Mouse (Mus musculus): ENCODE results near the gene Banf1.
A peak's percentile ranks its signal among the peaks of the same experiment; 100 is the strongest.
"Not testable (repeated sequence)": the region's sequence is repeated elsewhere in the genome, so short reads cannot be mapped to it uniquely, and the experiment has no call there.

The Banf1 gene

GRCm38 (mm10) chr19:5367053-5367359 is at the start of gene Banf1:
Banf1 (minus strand) TSS chr19:5367168.
- DNase-seq (ENCODE audit: inconsistent age in 2 of 2, low spot score in 1 of 2), result no peak

- DNase-seq (ENCODE audit: inconsistent age in 2 of 2, low spot score in 1 of 2), result peak; percentile 82
Observed at GRCm38 (mm10) chr19:5414534-5414957, 47.6 kb upstream of the Banf1 start.

GRCm38 (mm10) chr19:5413840-5414239 is 46.9 kb upstream of the Banf1 start:
- no peak for DNase-seq (ENCODE audit: inconsistent age in 2 of 2, low spot score in 1 of 2)

- DNase-seq (ENCODE audit: inconsistent age in 2 of 2, low spot score in 1 of 2), result no peak
Observed at GRCm38 (mm10) chr19:5411961-5412360, 45.0 kb upstream of the Banf1 start.

- no peak for DNase-seq (ENCODE audit: inconsistent age in 2 of 2, low spot score in 1 of 2)
Observed at GRCm38 (mm10) chr19:5410641-5411040, 43.7 kb upstream of the Banf1 start.

GRCm38 (mm10) chr19:5409068-5409467 is 42.1 kb upstream of the Banf1 start:
- no peak for DNase-seq (ENCODE audit: inconsistent age in 2 of 2, low spot score in 1 of 2)

- peak; percentile 35 to 83 for DNase-seq (ENCODE audit: inconsistent age in 2 of 2, low spot score in 1 of 2)
Observed at GRCm38 (mm10) chr19:5408057-5409001, 41.4 kb upstream of the Banf1 start.

GRCm38 (mm10) chr19:5407133-5407532 is 40.2 kb upstream of the Banf1 start:
- DNase-seq (ENCODE audit: inconsistent age in 2 of 2, low spot score in 1 of 2), result peak; percentile 70 to 88

GRCm38 (mm10) chr19:5406531-5407126 is 39.7 kb upstream of the Banf1 start:
- DNase-seq (ENCODE audit: inconsistent age in 2 of 2, low spot score in 1 of 2), result peak; percentile 70 to 86

GRCm38 (mm10) chr19:5405924-5406323 is 39.0 kb upstream of the Banf1 start:
- no peak for DNase-seq (ENCODE audit: inconsistent age in 2 of 2, low spot score in 1 of 2)

GRCm38 (mm10) chr19:5402293-5402692 is 35.3 kb upstream of the Banf1 start, which contains the start of gene Tsga10ip:
Tsga10ip (minus strand) TSS chr19:5402526.
- DNase-seq (ENCODE audit: inconsistent age in 2 of 2, low spot score in 1 of 2), result no peak

- DNase-seq (ENCODE audit: inconsistent age in 2 of 2, low spot score in 1 of 2), result not testable (repeated sequence)
Observed at GRCm38 (mm10) chr19:5401073-5401472, 34.1 kb upstream of the Banf1 start.

- no peak for DNase-seq (ENCODE audit: inconsistent age in 2 of 2, low spot score in 1 of 2)
Observed at GRCm38 (mm10) chr19:5395371-5395770, 28.4 kb upstream of the Banf1 start.

- DNase-seq (ENCODE audit: inconsistent age in 2 of 2, low spot score in 1 of 2), result no peak
Observed at GRCm38 (mm10) chr19:5394168-5394567, 27.2 kb upstream of the Banf1 start.

GRCm38 (mm10) chr19:5392892-5393291 is 25.9 kb upstream of the Banf1 start:
- peak; percentile 87 to 94 for DNase-seq (ENCODE audit: inconsistent age in 2 of 2, low spot score in 1 of 2)

- DNase-seq (ENCODE audit: inconsistent age in 2 of 2, low spot score in 1 of 2), result no peak
Observed at GRCm38 (mm10) chr19:5390416-5390815, 23.4 kb upstream of the Banf1 start.

- DNase-seq (ENCODE audit: inconsistent age in 2 of 2, low spot score in 1 of 2), result peak; percentile 53 to 78
Observed at GRCm38 (mm10) chr19:5389647-5390046, 22.7 kb upstream of the Banf1 start.

GRCm38 (mm10) chr19:5388588-5389242 is 21.7 kb upstream of the Banf1 start, which contains the start of gene Sart1:
Sart1 (minus strand) TSS chr19:5388703.
- peak; percentile 97 to 98 for DNase-seq (ENCODE audit: inconsistent age in 2 of 2, low spot score in 1 of 2)

GRCm38 (mm10) chr19:5388011-5388441 is 21.1 kb upstream of the Banf1 start:
- no peak for DNase-seq (ENCODE audit: inconsistent age in 2 of 2, low spot score in 1 of 2)

GRCm38 (mm10) chr19:5384715-5385114 is 17.7 kb upstream of the Banf1 start:
- DNase-seq (ENCODE audit: inconsistent age in 2 of 2, low spot score in 1 of 2), result no peak

- no peak for DNase-seq (ENCODE audit: inconsistent age in 2 of 2, low spot score in 1 of 2)
Observed at GRCm38 (mm10) chr19:5383326-5383725, 16.4 kb upstream of the Banf1 start.

- no peak for DNase-seq (ENCODE audit: inconsistent age in 2 of 2, low spot score in 1 of 2)
Observed at GRCm38 (mm10) chr19:5377446-5377845, 10.5 kb upstream of the Banf1 start.
